Mouse (Mus musculus): ENCODE data around the gene Scarf1.

Gene Scarf1

DNA sequence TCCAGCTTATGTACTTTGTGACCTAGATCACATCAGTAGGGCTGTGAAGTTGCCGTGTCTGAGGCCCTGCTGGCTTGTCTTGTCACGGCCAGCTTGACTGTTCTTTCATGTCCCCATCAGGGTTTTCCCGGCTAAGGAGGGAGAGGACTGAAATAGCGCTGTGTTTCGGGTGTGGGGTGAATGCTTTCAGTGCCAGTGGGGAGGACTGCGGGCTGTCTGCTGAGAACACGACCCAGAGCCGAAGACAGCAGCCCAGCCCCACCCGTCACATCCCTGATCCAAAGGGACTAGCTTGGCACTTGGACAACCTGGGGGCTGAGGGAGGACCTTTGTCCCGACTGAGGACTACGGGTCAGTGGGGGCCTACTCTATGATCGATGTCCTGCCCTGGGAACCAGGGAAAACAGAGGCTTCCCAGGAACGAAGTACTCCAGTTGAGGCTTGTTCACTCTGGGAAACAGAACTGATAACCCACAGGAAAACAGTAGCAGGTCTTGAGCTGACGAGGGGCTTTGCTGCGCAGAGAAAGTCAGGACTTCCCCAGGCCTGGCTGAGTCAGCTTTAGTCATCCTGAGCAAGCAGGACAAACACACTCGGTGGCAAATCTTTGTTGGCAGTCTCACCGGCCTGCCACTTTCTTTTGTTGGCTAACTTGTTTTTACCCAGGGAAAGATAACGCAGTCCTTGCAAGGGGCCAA is 50.7 kb downstream of the Scarf1 start:
- no peak for DNase-seq (ENCODE audit: low spot score)

DNA sequence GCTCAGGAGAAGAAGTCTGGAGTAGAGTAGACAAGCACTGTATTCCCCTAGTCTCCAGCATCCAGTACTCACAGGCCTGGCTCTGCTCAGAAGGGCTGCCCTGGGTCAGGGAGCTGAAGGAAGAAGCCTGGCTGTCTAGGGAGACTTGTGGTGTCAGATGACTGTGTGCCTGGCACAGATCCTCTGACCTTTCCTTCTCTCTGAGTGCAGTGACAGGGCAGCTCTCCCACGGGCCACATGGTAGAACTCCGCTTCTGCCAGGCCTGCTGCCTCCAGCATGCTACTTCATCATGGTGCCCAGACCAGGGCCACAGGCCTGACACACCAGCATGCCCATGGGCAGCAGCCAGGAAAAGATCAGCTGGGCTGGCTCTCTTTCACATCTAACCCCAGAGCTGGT is 52.5 kb downstream of the Scarf1 start:
- DNase-seq (ENCODE audit: low spot score), result no peak

DNA sequence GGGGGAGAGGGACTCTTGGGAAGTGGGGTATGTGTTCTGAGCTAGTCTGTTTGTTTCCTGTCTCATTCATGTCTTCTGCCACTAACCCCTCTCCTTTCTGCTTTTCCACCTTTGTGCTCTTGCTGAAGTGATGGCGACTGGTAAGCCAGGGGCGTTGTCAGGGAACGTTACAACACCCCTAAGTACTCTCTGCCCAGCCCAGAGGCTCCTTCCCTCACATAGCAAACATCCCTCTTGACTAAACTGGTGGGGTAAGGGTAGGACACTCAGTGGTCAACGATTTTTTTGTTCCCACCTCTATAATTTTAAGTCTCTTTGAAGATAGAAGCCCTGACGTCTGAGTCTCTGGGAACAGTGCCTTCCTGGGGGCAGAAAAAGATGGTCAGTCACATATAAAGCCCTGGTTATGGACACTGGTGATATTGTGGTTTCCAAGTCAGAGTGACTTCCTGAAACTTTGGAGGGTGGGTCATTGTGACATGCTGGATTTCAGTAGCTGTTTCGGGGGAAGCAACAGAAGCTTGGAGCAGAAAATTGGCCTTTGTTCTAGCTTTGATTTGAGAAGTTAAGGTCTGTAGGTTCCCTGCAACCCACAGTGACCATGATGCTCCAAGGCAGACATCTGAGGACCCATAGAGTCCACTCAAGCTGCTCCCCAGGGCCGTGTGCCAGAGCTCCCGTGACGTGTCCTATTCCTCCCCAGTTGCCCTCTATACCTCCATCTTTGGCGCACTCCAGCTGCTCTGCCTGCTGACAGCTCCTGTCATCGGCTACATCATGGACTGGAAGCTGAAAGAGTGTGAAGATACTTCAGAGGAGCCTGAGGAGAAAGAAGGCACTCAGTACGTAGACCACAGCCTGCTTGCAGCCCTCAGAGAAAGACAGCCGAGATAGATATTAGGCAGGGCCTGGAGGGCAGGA is 53.2 kb downstream of the Scarf1 start:
- no peak for DNase-seq (ENCODE audit: low spot score)

DNA sequence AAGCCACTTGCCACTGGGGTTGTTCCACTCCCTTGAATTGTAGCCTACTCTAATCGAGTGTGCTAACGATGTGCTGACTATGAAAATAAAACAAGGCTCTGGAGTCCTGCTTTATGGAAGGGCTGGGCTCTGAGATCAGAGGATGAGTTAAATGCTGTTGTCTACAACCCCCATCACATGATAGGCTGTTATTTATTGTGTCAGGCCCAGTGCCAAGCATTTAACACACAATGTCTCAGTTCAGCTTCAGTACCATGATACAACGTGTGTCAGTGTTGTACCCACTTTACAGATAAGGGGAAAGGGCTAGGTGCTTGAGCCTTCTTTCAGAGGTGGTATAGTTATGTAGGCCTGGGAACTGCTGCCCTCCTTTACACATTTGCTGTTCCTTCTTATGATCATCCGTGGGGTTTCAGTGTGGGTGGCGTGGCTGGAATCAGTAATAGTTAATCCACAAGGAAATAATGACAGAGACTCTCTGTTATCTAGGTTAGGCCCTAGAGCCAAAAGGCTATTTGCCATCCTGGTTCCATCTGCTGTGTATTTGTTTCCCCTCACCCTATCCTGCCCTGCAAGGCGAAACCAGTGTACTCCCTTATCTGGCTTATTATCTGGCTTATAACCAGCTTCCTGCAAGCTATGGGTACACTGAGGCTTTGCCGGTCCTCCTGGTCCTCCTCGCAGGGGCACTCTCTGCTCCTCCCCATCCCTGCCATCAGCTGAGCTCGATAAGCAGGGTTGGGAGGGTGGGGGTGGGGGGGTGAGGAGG is 54.2 kb downstream of the Scarf1 start:
- no peak for DNase-seq (ENCODE audit: low spot score)

DNA sequence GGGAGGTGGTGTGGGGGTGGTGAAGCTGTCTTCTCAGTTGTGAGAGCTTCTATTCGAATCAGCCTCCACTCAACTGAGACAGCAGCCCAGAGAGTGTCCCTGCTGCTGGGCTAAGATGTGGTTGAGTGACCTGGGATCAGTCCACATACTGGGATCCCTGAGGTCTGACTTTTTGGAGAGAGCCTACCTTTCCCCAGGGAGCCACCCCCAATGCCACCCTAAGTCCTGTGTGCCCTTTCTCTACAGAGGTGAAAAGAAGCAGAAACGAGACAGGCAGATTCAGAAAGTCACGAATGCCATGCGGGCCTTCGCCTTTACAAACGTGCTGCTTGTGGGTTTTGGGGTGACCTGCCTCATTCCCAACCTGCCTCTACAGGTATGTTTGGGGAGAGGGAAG is 54.8 kb downstream of the Scarf1 start:
- no peak for DNase-seq (ENCODE audit: low spot score)

DNA sequence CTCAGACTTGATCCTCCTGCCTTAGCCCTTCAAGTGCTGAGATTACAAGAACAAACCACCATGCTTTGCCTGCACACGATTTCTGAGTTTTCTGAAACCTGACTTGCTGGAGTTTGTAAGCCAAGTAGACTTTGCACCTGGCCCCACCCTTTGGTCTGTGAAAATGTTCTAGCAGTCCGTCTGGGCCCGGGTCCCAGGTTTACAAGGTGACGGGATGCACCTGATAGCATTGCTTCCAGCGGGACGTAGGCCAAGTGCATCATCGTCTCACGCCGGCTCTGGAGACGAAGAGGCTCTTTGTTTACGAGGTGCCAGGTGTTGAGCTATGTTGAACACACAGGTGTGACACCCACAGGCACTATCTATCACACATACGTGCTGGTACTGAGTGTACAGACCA is 55.6 kb downstream of the Scarf1 start:
- DNase-seq (ENCODE audit: low spot score), result no peak

DNA sequence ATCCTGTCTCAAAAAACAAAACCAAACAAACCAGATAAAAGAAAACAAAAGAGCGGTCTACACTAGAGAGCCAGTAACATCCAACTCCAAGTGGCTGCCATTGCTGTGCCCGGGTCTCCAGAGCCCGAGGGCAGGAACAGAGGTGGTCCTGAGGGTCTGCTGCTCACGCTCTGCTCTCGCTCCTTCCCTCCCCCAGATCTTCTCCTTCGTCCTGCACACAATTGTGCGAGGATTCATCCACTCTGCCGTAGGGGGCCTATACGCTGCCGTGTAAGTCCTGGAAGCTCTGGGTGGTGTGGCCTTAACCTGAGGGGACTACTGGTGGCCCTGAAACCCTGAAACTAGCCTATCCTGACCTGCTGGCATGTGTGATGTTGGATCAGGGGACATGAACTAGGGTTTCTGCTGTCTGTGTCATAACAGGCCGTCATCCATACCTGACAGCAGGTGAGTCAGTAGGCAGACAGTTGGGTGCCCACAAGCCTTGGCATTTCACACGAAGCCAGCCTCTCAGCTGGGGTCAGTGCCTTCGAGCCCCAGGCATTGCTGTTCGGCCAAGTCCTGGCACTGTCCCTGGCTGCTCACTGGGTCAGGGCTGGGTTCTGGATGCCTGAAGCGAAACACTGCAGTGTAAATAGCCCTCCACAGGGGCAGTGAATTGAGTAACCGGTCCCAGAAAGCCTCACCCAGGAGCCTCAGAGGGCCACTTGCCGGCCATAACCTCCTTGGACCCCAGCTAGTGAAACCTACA is 57.2 kb downstream of the Scarf1 start:
- no peak for DNase-seq (ENCODE audit: low spot score)

DNA sequence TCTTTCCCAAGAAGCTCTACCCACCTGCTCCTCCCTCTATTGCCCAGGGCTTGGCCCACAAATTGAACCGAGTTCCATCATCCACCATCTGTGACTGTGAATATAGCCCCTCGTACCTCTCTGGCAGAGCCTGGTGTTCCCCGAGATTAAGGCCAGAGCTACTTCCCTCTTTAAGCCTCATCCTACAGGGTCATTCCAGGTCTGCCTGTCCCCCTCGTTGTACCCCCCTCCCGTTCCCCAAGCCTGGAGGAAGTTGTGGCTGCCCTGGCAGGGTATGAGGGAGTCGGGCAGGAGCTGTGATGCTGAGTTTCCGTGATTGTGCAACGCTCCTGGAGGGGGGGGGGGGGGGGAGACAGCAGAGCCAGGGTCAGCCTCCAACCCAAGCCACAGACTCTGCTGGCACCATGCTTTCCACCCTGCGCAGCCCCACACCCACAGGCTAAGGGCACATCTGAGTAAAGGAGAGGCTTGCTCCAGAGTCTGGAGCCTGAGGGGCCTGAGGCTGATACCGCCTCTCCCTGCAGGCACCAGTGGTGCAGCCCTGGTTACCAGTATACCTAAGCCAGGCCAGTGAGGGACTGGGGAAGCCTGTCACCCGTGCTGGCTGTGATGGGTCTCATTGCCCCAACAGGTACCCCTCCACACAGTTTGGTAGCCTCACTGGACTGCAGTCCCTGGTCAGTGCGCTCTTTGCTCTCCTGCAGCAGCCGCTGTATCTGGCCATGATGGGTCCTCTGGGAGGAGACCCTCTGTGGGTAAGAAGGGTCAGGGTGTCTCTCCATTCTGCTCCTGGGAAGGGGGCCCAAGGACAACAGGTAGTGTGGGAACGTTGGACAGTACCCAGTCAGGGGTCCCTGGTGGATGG is 58.0 kb downstream of the Scarf1 start:
- DNase-seq (ENCODE audit: low spot score), result no peak

DNA sequence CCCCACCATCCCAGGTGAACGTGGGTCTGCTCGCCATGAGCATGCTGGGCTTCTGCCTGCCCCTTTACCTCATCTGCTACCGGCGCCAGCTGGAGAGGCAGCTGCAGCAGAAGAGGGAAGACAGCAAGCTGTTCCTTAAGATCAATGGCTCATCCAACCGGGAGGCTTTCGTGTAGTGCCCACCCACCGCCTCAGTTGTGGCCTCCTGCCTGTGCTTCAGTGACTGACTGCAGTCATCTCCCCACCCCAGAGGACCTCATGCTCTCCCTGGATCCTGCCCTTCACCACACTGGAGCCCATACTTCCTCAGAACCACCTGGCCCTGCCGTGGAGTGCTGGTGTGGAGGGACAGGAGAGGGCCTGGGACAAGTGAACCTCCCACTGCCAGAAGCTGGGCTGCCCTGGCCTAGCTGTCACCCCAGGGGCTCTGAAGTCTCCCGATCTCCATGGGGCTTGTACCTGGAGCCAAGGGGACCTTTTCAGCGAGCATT is 59.0 kb downstream of the Scarf1 start:
- no peak for DNase-seq (ENCODE audit: low spot score)

DNA sequence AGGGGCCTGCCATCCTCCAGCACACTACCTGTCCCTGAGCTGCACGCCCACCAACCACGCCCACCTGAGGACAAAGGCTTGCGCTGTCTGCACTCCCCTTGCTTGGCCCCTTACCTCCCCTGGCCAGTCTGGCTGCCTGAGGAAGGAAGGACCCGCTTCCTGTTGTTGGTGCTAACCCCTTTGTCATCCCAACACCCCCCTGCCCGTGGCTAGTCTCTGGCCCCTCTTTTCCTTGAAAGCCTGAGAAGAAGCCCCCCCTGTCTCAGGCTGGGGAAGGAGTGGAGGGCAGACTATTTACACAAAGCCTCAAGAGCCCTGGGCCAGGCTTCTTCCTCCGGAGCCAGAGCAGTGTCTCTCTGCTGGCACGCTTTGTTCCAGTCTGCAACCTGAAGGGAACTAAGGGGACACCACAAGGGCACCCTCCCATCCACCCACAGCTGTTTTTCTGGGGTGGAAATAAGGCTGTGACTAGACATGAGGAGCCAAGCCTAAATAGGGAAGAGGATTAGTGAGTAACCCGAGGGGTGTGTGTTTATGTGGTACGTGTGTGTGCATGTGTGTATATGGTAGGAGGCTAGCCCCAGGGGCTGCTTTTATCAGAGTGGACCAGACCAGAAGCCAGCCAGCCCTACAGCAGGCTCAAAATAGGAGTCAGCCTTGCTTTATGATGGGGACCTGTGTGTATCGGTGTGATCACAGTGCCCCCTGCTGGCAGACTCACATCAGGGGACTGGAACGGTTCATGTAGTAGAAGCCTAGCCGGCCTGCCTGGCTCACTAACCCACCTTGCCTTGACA is 59.7 kb downstream of the Scarf1 start:
- peak; percentile 91 for DNase-seq (ENCODE audit: low spot score)

DNA sequence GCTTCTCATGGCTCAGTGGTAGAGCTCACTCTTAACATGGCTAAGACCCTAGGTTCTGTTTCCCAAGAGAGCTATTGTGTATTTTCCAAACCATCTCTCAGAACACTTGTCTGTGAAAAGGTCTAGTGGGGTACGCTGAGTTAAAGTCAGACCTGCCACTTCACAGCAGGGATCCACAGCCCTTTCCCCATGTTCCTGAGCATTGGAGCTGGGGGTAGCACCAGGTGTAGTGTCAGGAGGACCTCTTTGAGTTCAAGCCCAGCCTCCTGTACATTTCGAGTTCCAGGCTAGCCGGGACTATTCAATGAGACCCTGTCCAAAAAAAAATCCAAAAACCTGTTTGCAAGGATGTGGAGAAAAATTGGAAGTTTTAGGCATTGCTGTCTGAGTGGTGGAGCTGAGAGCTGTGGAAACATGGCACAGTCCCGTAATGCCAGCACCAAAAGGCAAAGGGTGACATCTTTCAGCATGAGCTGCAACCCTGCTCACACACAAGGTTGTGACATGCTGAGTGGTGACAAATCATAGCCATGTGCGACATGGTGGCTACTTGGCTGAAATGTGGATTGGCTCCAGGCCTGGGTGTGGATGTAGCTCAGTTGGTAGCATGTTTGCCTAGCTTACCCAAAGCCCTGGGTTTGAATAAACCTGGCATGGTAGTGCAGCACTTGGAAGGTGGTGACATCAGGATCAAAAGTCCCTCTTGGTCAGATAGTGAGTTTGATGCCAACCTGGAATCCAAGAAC is 61.2 kb downstream of the Scarf1 start:
- DNase-seq (ENCODE audit: low spot score), result no peak

DNA sequence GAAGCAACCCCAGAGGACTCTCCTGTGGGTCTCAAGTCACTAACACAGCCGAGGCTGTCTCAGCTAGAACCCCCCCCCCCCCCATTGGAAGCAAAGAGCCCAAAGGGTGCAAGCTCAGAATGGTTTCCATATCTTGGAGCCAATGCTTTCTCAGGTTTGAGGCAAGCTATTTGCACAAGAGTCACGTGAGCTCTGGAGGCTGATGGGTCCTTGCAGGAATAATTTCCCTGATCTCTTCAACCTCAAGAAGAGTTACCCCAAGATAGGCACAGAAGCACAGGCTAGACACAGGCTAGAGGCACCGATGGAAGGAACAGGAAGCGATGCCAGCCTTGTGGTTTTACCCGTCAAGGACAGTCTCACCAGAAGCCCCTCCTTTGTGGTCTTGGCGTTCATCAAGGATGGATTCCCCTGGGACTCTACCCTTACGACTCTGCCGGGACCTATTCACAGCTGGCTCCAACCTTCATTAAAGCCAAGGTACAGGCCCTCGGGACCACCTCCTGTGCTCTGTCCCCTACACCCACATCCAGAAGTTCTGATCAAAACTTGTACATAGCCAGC is 62.3 kb downstream of the Scarf1 start:
- DNase-seq (ENCODE audit: low spot score), result no peak

Measured in left cerebral cortex, adult 11 months (tissue).